Mouse (Mus musculus) T-helper 17 cell (primary cell): ENCODE data around the gene Trim41.

ENCODE experiments used
- in situ Hi-C, 2 experiments: fragments of 300-600 bp; cut with MboI, MseI; formaldehyde crosslinking; loops; 1 replicate in 1 of 2; 2 replicates in 1 of 2; pipeline ENCODE4 v1.15.1; 2025; ENCODE audit warnings: high pct_unique_total_duplicates in 2 of 2

Trim41 gene

DNA sequence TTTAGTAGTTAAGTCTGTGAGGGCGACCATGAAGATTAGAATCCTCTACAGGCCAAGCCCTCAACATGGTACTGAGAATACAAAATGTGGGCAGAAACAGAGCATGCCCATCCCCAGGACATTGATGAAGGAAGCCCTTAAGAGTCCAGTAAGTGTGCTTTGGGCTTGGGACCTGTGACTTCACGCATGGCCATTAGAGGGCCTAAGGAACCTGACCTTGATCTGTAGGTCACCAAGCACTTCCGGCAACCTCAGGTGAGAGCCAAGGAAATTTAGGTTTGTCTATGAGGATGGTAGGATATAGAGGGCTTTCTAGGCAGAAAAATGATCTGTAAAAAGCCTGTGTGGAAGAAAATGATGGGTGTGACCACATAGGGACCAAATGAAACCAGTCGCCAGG lies 20.9 kb downstream of the Trim41 start:
- in situ Hi-C loops, result loop anchor here in 1 of 2 experiments (5.0 kb wide), 1 partner anchor 406 kb away; the partner anchor contains the start of gene Zfp62

- in situ Hi-C loops, result loop anchor here in 1 of 2 experiments (5.0 kb wide), 1 partner anchor 407 kb away; the partner anchor contains the start of gene Zfp62
These were observed 21.9 kb downstream of the Trim41 start for GRCm38 (mm10) chr11:48795221-48795620.

DNA sequence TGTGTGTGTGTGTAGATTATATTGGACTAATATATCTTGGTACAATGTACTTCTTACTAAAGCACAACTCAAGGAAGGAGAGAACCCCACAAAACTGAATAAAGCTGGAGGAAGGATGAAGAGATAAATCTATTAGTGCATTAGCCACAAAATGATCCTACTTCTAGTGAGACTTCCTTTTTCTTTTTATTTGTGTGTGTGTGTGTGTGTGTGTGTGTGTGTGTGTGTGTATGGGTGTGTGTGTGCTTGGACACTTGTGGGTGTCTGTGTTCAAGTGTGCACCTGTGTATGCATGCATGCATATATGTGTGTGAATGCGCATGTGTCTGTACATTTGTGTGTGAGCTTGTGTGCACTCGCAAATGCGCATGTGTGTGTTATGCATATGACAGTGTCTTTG lies 24.0 kb downstream of the Trim41 start:
- in situ Hi-C loops, result loop anchor here (5.0 kb wide), 2 partner anchors 59 to 64 kb away; no protein-coding TSS in a partner anchor

DNA sequence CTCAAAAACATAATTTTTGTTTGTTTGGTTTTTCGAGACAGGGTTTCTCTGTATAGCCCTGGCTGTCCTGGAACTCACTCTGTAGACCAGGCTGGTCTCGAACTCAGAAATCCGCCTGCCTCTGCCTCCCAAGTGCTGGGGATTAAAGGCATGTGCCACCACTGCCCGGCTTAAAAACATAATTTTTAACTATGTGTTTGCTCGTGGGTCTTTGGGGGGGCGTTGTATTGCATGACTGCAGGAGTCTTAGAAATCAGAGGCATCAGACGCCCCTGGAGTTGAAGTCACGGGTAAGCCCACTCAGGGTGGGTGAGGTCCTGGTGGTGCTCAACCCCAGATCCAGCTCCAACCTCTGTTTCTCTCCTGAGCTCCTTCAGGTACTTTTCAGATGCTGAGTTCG lies 25.3 kb downstream of the Trim41 start:
- in situ Hi-C loops, result loop anchor here (5.0 kb wide), 2 partner anchors 60 to 65 kb away; no protein-coding TSS in a partner anchor

GRCm38 (mm10) chr11:48790946-48791345 lies 26.2 kb downstream of the Trim41 start:
- in situ Hi-C loops, result loop anchor here (5.0 kb wide), 2 partner anchors 61 to 66 kb away; no protein-coding TSS in a partner anchor

GRCm38 (mm10) chr11:48789973-48790823 lies 27.0 kb downstream of the Trim41 start:
- in situ Hi-C loops, result loop anchor here (5.0 kb wide), 4 partner anchors 62 to 457 kb away; no protein-coding TSS in a partner anchor

- in situ Hi-C loops, result loop anchor here (5.0 kb wide), 2 partner anchors 308 to 458 kb away; no protein-coding TSS in a partner anchor
These were observed 27.9 kb downstream of the Trim41 start for GRCm38 (mm10) chr11:48789215-48789614.

DNA sequence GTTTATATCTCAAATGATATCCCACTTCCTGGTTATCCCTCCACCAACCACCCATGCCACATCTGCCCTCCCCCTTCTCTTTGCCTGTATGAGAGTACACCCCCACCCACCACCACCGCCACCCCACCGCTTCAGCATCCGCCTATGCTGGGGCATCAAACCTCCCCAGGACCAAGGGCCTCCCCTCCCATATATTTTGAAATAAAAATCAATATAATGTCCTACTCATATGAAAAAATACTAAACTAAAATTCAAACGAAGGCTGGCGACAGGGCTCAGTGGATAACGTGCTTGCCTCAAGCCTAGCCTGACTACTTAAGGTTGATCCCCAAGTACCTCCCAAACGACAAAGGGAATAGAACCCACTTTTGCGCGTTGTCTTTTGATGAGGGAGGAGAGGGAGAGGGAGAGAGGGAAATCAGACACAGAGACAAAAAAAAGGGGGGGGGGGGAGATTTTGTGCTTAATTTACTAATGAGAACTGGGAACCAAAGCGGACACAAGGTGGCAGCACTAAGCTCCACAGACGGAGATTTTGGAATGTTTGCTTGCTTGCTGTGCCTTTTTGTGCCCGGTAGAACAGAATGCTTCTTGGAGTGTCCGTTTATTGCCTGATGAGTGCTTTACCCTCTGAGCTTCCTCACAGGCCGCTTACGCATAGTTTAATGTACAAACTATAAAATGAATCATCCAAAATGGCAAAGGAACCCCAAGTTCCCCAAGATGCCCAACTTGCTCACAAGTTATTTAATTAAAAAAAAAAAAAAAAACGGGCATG lies 28.7 kb downstream of the Trim41 start:
- in situ Hi-C loops, result loop anchor here (5.0 kb wide), 2 partner anchors 309 to 459 kb away; no protein-coding TSS in a partner anchor

- in situ Hi-C loops, result loop anchor here (5.0 kb wide), 2 partner anchors 310 to 460 kb away; no protein-coding TSS in a partner anchor
These were observed 29.5 kb downstream of the Trim41 start for GRCm38 (mm10) chr11:48787455-48788211.

DNA sequence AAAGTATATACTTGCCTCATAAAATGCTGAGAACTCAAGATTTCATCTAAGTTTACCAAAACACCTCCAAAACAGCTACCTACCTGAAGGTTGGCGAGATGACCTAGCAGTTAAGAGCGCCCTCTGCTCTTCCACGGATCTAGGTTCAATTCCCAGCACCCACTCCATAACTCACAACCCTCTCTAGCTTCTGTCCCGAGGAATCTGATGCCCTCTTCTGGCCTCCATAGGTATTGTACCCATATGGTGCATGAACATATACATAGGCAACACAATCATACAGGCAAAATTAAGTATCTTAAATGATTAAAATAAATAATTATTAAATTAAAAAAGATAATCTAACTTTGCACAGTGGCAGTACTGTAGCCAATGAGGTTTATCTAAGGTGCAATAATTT lies 34.9 kb downstream of the Trim41 start:
- in situ Hi-C loops, result no loop called here

DNA sequence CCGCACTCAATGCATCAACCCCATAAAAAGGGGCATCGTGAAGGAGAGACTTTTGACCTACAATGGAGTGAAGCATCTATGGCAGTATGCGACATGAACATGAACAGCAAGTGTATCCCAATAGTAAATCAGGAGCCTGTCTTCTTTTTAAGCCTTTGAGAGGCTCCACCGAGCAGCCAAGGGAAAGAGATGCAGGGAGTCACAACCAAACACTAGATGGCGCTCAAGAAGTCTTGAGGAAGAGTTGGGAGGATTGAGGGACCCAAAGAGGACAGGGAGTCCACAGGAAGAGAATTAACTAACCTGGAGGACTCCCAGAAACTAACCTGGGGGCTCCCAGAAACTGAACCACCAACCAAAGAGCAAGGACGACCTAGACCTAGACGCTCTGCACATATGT lies 37.7 kb downstream of the Trim41 start:
- in situ Hi-C loops, result no loop called here

- in situ Hi-C loops, result no loop called here
These were observed 39.9 kb downstream of the Trim41 start for GRCm38 (mm10) chr11:48777303-48777702.

GRCm38 (mm10) chr11:48776664-48777063 lies 40.5 kb downstream of the Trim41 start:
- in situ Hi-C loops, result no loop called here

DNA sequence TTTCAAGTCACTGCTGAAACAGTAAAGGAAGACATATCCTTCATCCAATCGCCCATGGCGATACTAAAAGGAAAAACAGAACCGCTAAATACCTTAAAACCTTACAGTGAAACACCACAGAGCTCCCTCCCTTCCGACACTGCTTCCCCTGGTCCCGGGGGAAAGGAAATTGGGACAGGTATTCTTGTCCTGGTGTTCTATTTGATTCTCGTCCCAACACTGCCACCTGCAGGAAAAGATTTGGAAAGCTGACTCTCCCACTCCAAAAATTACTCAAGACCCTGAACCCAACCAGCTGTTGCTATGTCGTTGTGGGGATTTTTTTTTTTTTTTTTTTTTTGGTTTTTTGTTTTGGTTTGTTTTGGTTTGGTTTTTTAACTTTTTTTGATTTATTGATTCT lies 41.7 kb downstream of the Trim41 start:
- in situ Hi-C loops, result no loop called here

- in situ Hi-C loops, result no loop called here
These were observed 42.5 kb downstream of the Trim41 start for GRCm38 (mm10) chr11:48774443-48775298.

- in situ Hi-C loops, result no loop called here
These were observed 45.5 kb downstream of the Trim41 start for GRCm38 (mm10) chr11:48771691-48772090.

GRCm38 (mm10) chr11:48767195-48767876 lies 49.8 kb downstream of the Trim41 start:
- in situ Hi-C loops, result no loop called here

DNA sequence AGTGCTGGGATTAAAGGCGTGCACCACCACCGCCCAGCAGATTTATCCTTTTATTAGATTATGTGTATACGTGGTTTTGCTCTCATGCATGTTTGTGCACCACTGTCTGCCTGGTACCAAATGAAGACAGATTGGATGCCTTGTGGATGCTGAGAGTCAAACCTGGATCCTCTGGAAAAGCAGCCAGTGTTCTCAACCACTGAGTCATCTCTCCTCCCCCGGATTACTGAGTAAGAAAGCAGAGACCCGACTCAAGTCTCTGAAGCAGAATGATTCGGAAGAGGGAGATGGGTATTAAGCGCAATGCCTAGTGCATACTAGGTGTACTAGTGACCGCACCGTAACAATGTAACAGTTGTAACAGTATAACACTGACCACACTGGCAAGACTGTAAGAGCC lies 53.0 kb downstream of the Trim41 start:
- in situ Hi-C loops, result no loop called here

DNA sequence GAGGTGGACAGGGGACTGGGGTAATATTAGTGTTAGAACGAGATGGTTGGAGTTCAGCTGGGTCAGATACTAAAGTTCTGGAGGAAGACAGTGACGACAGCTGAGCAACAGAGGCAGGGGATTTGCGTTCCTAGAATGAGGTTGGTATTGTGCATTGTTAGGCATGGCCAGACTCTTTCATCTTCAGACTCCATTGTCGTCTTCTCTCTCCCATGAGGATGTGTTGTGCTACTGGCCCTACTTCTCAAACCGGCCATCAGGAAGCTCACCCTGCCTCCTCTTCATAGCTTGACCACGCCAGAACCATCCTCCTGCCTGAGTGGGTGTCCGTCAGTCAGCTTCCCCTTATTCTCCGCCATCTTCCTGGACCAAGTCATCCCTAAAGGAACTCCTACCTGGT lies 58.1 kb downstream of the Trim41 start:
- in situ Hi-C loops, result no loop called here
